Mouse (Mus musculus) heart, embryonic 11.5 days (tissue): ENCODE measurements around the gene Ubiad1. TPM values are rescaled to one million over a fixed set of nuclear protein-coding genes. Genes with fewer than 3 reads are reported as not detected.

Experiments used
- ATAC-seq: fragments of 200-750 bp; cut with Nextera tagmentation; replicated peaks from 2 replicates; pipeline ENCODE4 v1.8.0; 2017; ENCODE audit warnings: moderate library complexity; ENCODE audit not compliant: insufficient number of reproducible peaks, low FRiP score, low TSS enrichment
- H3K27ac ChIP-seq: fragments of 300-500 bp; sonication (generic); 2 replicates; pipeline ENCODE4 v1.5.1; 2014; ENCODE audit warnings: mild to moderate bottlenecking, low read depth, low read length
- H3K27me3 ChIP-seq: fragments of 300-500 bp; sonication (generic); 2 replicates; pipeline ENCODE4 v1.6.1; 2014; ENCODE audit warnings: mild to moderate bottlenecking, low read length, mixed read lengths; ENCODE audit not compliant: control insufficient read depth, insufficient read depth
- H3K36me3 ChIP-seq: fragments of 300-500 bp; sonication (generic); 2 replicates; pipeline ENCODE4 v1.6.1; 2014; ENCODE audit warnings: mild to moderate bottlenecking, low read length, moderate library complexity, mixed read lengths; ENCODE audit not compliant: control insufficient read depth, insufficient read depth
- H3K4me1 ChIP-seq: fragments of 300-500 bp; sonication (generic); 2 replicates; pipeline ENCODE4 v1.6.1; 2014; ENCODE audit warnings: low read length; ENCODE audit not compliant: control insufficient read depth, insufficient read depth
- H3K4me2 ChIP-seq: fragments of 300-500 bp; sonication (generic); 2 replicates; pipeline ENCODE4 v1.6.1; 2014; ENCODE audit warnings: mild to moderate bottlenecking, moderate library complexity
- H3K4me3 ChIP-seq: fragments of 300-500 bp; sonication (generic); 2 replicates; pipeline ENCODE4 v1.5.1; 2014; ENCODE audit warnings: low read depth, low read length
- H3K9ac ChIP-seq: fragments of 300-500 bp; sonication (generic); 2 replicates; pipeline ENCODE4 v1.6.1; 2014; ENCODE audit warnings: mild to moderate bottlenecking, low read depth, low read length, moderate library complexity
- H3K9me3 ChIP-seq: fragments of 300-500 bp; sonication (generic); replicated peaks from 2 replicates; pipeline ENCODE4 v1.6.1; 2016; ENCODE audit warnings: low read length; ENCODE audit not compliant: control insufficient read depth
- WGBS: fragments of 180-500 bp; shearing (Covaris S2); extraction: QIAGEN DNeasy Blood & Tissue Kit; methylation state at CpG from one replicate; pipeline ENCODE4 v1.1.7; 2014; ENCODE audit not compliant: insufficient replicate concordance; 5-methylcytosine and 5-hydroxymethylcytosine counted together
- polyA plus RNA-seq: library from polyadenylated mRNA; unstranded; fragments of >200 nt; fragmentation: Nextera tagmentation; extraction: Ambion mirVana; gene quantifications from 2 replicates; pipeline ENCODE4 v1.2.1, GENCODE M21; 2014

Ubiad1 gene
- polyA plus RNA-seq, 1 experiment from 2014 or later: 16.2 TPM

DNA sequence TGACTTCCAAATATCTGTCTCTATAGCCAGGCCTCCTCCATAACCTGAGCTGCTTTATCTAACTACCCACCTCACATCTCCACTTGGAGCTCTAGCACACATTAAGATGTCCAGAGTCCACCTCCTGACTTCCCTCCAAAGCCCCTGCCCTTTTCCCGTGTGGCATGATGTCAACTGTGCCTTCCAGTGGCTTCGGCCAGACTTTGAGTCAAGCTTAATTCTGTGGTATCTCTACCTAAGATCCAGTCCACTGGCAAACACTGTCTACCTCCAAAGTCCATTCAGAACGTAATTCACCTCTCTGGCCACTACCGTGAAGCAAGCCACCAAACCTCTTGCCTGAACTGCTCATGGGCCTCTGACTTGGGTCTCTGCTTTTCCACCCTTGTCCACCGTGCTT is 2.6 kb downstream of the Ubiad1 start:
- H3K9ac ChIP-seq: no peak overlapping the region
- no peaks in the 10 kb centered on the region for H3K9me3 ChIP-seq
- 89% methylated on average over 5 of the region's 5 CpGs for WGBS
- no peak for ATAC-seq
- no peak overlapping the region for H3K27ac ChIP-seq
- no peaks in the 10 kb centered on the region for H3K27me3 ChIP-seq
- H3K4me2 ChIP-seq: no peak overlapping the region
- H3K4me1 ChIP-seq: peaks cover 7% of the 10 kb centered on the region
- no peak overlapping the region for H3K4me3 ChIP-seq
- H3K36me3 ChIP-seq: no peaks in the 10 kb centered on the region

DNA sequence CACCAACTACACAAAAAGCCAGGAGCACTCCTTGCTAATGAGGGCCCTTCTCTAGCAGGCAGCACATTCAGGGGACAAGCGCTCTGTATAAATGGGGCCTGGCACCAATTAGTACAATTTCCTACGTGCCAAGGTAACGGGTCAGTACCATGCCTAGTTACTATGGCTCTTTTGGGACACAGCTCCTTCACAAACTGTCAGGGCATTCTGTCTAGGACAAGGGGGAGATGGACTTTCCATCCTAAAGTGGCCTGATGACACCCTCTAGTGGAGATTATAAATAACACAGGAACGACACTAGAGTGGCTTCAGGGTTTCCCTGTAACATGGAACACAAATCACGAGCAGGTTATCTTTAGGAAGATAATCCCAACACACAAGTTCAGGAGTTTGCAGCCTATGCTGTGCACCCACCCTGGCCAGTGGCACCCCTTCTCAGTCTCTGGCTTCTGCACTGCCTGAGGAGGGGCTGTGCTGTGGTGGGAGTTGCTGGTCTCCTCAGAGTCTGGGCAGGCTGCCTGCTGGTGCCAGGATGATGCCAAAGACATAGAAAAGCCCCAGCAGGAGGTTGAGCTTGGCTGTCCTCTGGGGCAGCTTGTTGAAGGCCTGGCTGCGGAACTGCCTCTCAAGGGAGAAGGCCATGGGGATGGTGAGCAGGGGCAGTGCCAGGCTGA is 8.8 kb downstream of the Ubiad1 start:
- H3K4me2 ChIP-seq: no peak overlapping the region
- no peak for ATAC-seq
- H3K4me1 ChIP-seq: peaks cover 6% of the 10 kb centered on the region; the same call in 1 of the 2 replicates
- H3K4me3 ChIP-seq: no peak overlapping the region
- no peak overlapping the region for H3K27ac ChIP-seq
- no peak overlapping the region for H3K9ac ChIP-seq
- H3K27me3 ChIP-seq: no peaks in the 10 kb centered on the region
- no peaks in the 10 kb centered on the region for H3K9me3 ChIP-seq
- 65% methylated on average over 6 of the region's 6 CpGs for WGBS
- H3K36me3 ChIP-seq: no peaks in the 10 kb centered on the region; the same call in 1 of the 2 replicates

DNA sequence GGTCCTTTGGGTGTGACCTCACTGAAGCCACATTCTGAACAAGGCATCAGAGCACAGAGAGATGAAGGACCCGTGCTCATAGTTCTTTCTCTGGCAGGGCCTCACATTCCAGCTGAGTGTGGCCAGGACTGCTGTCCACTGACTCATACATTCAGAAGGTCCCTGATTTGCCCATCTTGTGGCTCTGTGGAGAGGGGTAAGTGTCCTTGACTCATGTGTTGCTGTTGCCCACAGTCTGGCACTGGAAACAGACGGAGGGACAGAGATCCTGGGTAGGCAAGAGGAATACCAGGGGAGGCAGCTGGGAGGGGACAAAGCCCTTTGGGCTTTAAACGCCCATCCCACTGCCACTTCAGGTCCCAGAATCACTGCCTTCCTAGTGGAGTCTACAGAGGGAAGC is 9.5 kb downstream of the Ubiad1 start:
- 83% methylated on average over 3 of the region's 3 CpGs for WGBS
- no peak for ATAC-seq
- Histone ChIP-seq H3K36me3 (no peaks in the 10 kb centered on the region; the same call in 1 of the 2 replicates), H3K4me1 (peaks cover 6% of the 10 kb centered on the region; the same call in 1 of the 2 replicates), H3K27me3 (no peaks in the 10 kb centered on the region), H3K9ac (no peak overlapping the region), H3K9me3 (no peaks in the 10 kb centered on the region), H3K27ac (no peak overlapping the region), H3K4me3 (no peak overlapping the region), H3K4me2 (no peak overlapping the region)

DNA sequence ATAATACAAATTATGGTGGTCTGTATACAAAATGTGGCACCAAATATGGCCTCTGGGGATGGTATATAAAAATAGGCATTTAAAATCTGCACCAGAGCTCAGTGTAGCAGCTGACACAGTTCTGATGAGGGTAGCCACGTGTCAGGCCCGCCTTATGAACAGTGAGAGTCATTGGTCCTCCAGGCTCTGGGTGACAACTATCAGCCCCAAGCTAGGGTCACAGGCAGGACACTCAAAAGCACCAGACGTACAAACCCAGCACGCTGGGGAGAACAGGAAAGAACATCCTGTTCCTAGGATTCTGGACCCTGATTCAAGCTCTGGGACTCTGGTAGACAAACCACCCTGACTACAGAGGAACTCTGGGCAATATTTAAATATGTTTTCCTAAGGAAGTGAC is 10.0 kb downstream of the Ubiad1 start:
- H3K27me3 ChIP-seq: no peaks in the 10 kb centered on the region
- H3K4me2 ChIP-seq: no peak overlapping the region
- peaks cover 6% of the 10 kb centered on the region; the same call in 1 of the 2 replicates for H3K4me1 ChIP-seq
- no peak overlapping the region for H3K27ac ChIP-seq
- WGBS: 79% methylated on average over 4 of the region's 4 CpGs
- H3K9me3 ChIP-seq: no peaks in the 10 kb centered on the region
- no peak overlapping the region for H3K9ac ChIP-seq
- no peak overlapping the region for H3K4me3 ChIP-seq
- no peak for ATAC-seq
- no peaks in the 10 kb centered on the region; the same call in 1 of the 2 replicates for H3K36me3 ChIP-seq

DNA sequence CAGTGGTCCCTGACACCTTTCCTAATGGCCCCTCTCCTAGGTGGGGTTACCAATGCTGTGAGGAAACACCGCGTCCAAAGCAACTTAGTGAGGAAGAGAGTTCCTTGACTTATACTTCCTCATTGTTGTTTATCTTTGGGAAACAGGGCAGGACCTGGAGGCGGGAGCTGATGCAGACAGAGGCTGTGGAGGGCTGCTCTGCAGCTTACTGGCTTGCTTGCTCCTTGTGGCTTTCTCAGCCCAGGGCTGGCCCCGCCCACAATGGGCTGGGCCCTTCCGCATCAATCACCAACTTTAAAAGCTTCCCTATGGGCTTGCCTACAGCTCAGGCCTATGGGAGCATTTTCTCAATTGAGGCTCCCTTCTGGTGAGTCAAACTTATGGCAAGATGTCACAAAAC is 10.8 kb downstream of the Ubiad1 start:
- H3K27ac ChIP-seq: no peak overlapping the region
- H3K27me3 ChIP-seq: no peaks in the 10 kb centered on the region
- 77% methylated on average over 5 of the region's 5 CpGs for WGBS
- H3K36me3 ChIP-seq: no peaks in the 10 kb centered on the region; the same call in 1 of the 2 replicates
- H3K9me3 ChIP-seq: no peaks in the 10 kb centered on the region
- no peak overlapping the region for H3K9ac ChIP-seq
- peaks cover 6% of the 10 kb centered on the region; the same call in 1 of the 2 replicates for H3K4me1 ChIP-seq
- H3K4me3 ChIP-seq: no peak overlapping the region
- ATAC-seq: no peak
- H3K4me2 ChIP-seq: no peak overlapping the region

DNA sequence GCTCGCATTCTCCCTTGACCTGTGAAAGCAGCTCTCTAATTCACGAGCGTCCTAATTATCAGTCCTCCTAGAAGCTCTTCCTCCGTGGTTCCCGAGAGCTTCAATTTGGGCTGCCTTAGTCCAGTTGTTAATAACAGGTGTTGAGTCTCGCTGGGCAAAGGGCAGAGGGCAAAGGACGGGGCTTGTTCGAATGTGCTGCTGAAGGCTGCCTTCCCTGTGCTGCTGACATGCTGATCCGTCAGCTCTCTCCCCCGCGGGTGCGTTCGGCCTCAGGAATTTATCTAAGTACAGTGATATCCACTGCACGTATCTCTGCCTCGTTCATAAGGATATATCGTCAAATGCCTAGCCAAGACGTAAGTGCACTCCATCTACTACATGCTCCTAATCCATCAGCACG is 11.2 kb downstream of the Ubiad1 start:
- ATAC-seq: no peak
- H3K4me3 ChIP-seq: no peak overlapping the region
- no peak overlapping the region for H3K4me2 ChIP-seq
- WGBS: 71% methylated on average over 18 of the region's 18 CpGs
- H3K9ac ChIP-seq: no peak overlapping the region
- no peaks in the 10 kb centered on the region for H3K27me3 ChIP-seq
- peaks cover 6% of the 10 kb centered on the region; the same call in 1 of the 2 replicates for H3K4me1 ChIP-seq
- no peaks in the 10 kb centered on the region for H3K9me3 ChIP-seq
- H3K36me3 ChIP-seq: no peaks in the 10 kb centered on the region; the same call in 1 of the 2 replicates
- H3K27ac ChIP-seq: no peak overlapping the region

DNA sequence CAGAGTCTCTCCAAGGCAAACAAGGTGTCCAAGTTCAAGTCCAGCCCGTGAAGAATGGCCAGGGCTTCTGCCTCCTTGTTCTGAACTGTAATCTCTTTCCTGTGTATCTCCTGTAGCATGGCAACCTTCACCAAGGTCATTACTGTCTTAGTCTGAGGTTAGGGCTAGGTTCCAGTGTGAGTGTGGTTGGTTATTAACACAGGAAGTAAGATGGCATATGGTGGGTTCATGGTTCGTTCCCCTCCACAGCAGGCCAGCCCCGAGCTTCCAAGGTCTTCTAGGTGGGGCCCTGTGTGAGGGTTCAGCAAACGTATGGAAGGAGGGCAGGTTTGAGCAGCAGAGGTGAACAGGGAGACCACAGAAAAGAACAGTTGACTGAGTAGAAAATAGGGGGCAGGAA is 12.1 kb downstream of the Ubiad1 start:
- H3K27me3 ChIP-seq: no peaks in the 10 kb centered on the region
- no peak overlapping the region for H3K9ac ChIP-seq
- no peak overlapping the region for H3K27ac ChIP-seq
- ATAC-seq: no peak
- H3K4me3 ChIP-seq: no peak overlapping the region
- H3K4me1 ChIP-seq: peaks cover 6% of the 10 kb centered on the region; the same call in 1 of the 2 replicates
- 83% methylated on average over 4 of the region's 4 CpGs for WGBS
- no peak overlapping the region for H3K4me2 ChIP-seq
- H3K9me3 ChIP-seq: no peaks in the 10 kb centered on the region
- no peaks in the 10 kb centered on the region; the same call in 1 of the 2 replicates for H3K36me3 ChIP-seq

DNA sequence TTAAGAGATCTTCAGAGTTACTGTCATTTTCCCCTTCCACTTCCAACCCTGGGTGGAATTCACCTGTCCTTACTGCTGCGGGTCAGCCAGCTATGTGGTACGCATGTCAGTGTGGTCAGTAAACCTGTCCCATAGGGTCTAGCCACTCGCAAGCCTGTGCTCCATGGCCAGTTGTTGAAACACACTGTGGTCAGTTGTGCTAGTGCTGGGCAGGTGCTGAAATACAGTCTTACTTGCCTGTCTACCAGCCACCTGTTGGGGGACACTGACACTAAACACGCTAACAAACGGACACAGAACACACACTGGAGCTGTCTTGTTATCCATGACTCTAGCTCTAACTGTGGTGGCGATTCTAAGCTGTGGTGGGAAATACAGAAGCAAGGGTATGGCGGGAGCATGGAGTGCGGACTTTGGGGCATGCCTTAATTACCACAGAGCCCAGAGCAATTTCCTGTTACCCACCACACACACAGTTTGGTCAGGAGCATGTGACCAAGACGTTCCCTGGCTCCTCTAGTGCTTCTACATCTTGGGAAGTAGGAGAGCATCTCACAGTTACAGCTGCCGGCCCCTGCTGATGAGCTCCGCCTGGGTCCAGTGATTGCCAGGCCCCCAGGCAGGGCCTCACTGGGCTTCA is 13.6 kb downstream of the Ubiad1 start:
- Histone ChIP-seq H3K27me3 (no peaks in the 10 kb centered on the region), H3K4me1 (peaks cover 6% of the 10 kb centered on the region; the same call in 1 of the 2 replicates), H3K36me3 (no peaks in the 10 kb centered on the region), H3K9ac (no peak overlapping the region), H3K4me2 (no peak overlapping the region), H3K4me3 (no peak overlapping the region), H3K27ac (no peak overlapping the region), H3K9me3 (no peaks in the 10 kb centered on the region)
- ATAC-seq: no peak
- WGBS: 80% methylated on average over 11 of the region's 11 CpGs
